Mouse (Mus musculus) neural tube, embryonic 15.5 days (tissue): ENCODE data around the gene Camkmt. TPM values are rescaled to one million over a fixed set of nuclear protein-coding genes. Genes with fewer than 3 reads are reported as not detected.

Experiments used
- ATAC-seq: fragments of 200-750 bp; cut with Nextera tagmentation; 2 replicates; pipeline ENCODE4 v1.8.0; 2017; ENCODE audit warnings: mild to moderate bottlenecking, moderate TSS enrichment, moderate library complexity; ENCODE audit not compliant: low FRiP score
- H3K27ac ChIP-seq: fragments of 300-500 bp; sonication (generic); replicated peaks from 2 replicates; pipeline ENCODE4 v1.5.1; 2015; ENCODE audit warnings: mild to moderate bottlenecking, inconsistent platforms
- H3K27me3 ChIP-seq: fragments of 300-500 bp; sonication (generic); replicated peaks from 2 replicates; pipeline ENCODE4 v1.6.1; 2015; ENCODE audit warnings: inconsistent platforms
- H3K36me3 ChIP-seq: fragments of 300-500 bp; sonication (generic); 2 replicates; pipeline ENCODE4 v1.6.1; 2015; ENCODE audit warnings: inconsistent platforms
- H3K4me1 ChIP-seq: fragments of 300-500 bp; sonication (generic); 2 replicates; pipeline ENCODE4 v1.6.1; 2015; ENCODE audit warnings: inconsistent platforms
- H3K4me2 ChIP-seq: fragments of 300-500 bp; sonication (generic); 2 replicates; pipeline ENCODE4 v1.6.1; 2015; ENCODE audit warnings: inconsistent platforms, mild to moderate bottlenecking, moderate library complexity
- H3K4me3 ChIP-seq: fragments of 300-500 bp; sonication (generic); replicated peaks from 2 replicates; pipeline ENCODE4 v1.5.1; 2015; ENCODE audit warnings: mild to moderate bottlenecking, inconsistent platforms
- H3K9ac ChIP-seq: fragments of 300-500 bp; sonication (generic); replicated peaks from 2 replicates; pipeline ENCODE4 v1.6.1; 2015; ENCODE audit warnings: mild to moderate bottlenecking, inconsistent platforms
- H3K9me3 ChIP-seq: fragments of 300-500 bp; sonication (generic); replicated peaks from 2 replicates; pipeline ENCODE4 v1.6.1; 2016; ENCODE audit warnings: inconsistent platforms
- WGBS: fragments of 180-500 bp; shearing (Covaris S2); methylation state at CpG from one replicate; pipeline ENCODE4 v1.1.7; 2015; ENCODE audit warnings: mixed read lengths; 5-methylcytosine and 5-hydroxymethylcytosine counted together
- polyA plus RNA-seq: library from polyadenylated mRNA; unstranded; fragments of >200 nt; fragmentation: Nextera tagmentation; extraction: Ambion mirVana; gene quantifications from 2 replicates; pipeline ENCODE4 v1.2.1, GENCODE M21; 2015

The Camkmt gene
- polyA plus RNA-seq, 1 experiment from 2014 or later, result 22.4 TPM

DNA sequence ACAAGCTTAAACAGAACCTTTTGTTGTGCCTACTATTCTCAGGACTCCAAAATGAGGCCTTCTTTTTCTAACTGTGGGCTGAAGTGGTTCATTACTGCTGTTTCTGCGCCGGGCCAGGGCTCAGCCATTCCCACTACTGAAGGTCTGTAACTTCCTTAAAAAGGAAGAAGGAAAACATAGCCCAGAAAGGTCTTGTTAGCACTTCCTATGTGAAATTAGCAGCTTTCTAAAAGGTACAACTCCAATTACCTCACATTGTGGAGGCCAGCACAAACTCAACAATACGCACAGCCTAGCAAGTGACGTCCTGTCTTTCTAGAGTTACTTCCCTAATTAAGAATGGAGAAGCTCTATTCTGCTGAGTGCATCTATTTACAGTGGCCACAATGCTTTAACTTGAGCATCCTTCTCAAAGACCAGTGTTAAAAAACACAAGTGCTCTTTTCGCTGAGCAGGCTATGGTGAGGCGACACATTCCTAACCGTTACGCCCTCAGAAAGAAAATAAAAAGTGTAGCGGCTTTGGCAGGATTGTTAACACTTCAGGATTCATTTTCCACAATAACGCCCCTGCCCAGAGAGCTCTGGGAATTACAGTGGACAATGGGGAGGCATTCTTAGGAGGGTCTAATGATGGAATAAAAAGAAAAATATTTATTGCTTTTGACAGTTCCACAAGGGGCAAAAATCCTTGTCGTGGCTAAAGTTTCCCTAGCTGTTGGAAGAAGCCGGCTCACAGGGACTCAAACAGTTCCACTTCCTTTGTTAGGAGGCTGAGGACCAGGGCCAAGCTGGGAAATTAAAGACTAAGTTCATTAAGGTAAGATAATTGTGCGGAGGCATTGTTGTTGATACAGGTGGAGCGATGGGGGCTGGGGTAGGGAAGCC is 398.5 kb downstream of the Camkmt start:
- Histone ChIP-seq H3K27ac (no peak overlapping the region), H3K9ac (no peak overlapping the region), H3K4me1 (0 out of 2 replicates have a peak, but pooled peaks cover 6% of the 10 kb centered on the region), H3K9me3 (no peaks in the 10 kb centered on the region), H3K36me3 (no peaks in the 10 kb centered on the region), H3K4me3 (no peak overlapping the region), H3K27me3 (peaks cover 91% of the 10 kb centered on the region), H3K4me2 (no peak overlapping the region)
- whole genome bisulfite sequencing, result 4% methylated on average over 14 of the region's 14 CpGs
- ATAC-seq, result no peak

DNA sequence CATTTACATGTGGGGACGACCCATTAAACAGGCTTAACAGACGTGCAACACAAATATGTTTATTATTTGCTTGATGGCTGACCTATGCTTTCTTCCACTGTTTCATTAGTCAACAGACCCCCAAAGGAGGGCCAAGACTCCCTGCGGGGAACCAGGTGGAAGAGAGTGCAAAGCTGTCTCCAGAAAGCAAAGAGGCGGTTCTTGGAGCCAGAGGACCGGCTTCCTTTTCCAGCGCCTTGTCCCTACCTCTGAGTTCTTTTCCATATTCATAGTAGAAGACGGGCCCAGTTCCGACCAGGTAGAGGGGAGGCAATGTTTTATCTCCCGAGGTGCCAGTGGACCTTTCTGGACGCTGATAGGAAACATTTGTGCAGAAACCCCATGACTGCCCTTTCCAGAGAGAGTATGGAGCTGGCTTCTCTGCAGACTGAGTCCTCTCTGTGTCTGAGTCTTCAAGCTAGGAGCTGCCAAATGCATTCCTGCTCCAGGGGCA is 399.2 kb downstream of the Camkmt start:
- ATAC-seq, result no peak
- H3K36me3 ChIP-seq, result no peaks in the 10 kb centered on the region
- no peak overlapping the region for H3K9ac ChIP-seq
- H3K9me3 ChIP-seq, result no peaks in the 10 kb centered on the region
- H3K4me2 ChIP-seq, result no peak overlapping the region
- WGBS, result 1% methylated on average over 10 of the region's 10 CpGs
- H3K27ac ChIP-seq, result no peak overlapping the region
- 0 out of 2 replicates have a peak, but pooled peaks cover 6% of the 10 kb centered on the region for H3K4me1 ChIP-seq
- H3K4me3 ChIP-seq, result no peak overlapping the region
- peaks cover 90% of the 10 kb centered on the region for H3K27me3 ChIP-seq

DNA sequence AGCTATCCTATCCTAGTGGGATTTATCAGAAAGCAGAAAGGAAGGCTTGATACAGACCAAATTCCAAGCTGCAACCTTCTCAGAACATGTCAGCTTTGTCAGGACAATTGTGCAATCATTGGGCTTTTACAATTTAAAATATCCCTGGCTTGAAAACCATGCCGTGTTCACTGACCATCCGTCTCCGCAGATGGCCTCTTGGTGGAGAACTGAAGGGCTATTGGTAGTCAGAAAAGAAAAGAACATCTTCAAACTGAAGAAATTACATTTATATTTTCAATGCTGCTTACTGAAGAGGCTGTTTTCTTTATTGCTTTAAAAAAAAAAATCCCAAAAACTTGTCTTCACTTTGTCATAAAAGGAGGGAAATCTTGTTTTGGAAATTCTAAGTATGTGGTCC is 401.1 kb downstream of the Camkmt start:
- H3K4me3 ChIP-seq, result no peak overlapping the region
- no peaks in the 10 kb centered on the region for H3K4me1 ChIP-seq
- 46% methylated on average over 3 of the region's 3 CpGs for WGBS
- no peak overlapping the region for H3K9ac ChIP-seq
- H3K27me3 ChIP-seq, result peaks cover 78% of the 10 kb centered on the region
- ATAC-seq, result no peak
- no peak overlapping the region for H3K27ac ChIP-seq
- no peak overlapping the region for H3K4me2 ChIP-seq
- H3K36me3 ChIP-seq, result no peaks in the 10 kb centered on the region
- peaks cover 7% of the 10 kb centered on the region; the same call in 1 of the 2 replicates for H3K9me3 ChIP-seq

DNA sequence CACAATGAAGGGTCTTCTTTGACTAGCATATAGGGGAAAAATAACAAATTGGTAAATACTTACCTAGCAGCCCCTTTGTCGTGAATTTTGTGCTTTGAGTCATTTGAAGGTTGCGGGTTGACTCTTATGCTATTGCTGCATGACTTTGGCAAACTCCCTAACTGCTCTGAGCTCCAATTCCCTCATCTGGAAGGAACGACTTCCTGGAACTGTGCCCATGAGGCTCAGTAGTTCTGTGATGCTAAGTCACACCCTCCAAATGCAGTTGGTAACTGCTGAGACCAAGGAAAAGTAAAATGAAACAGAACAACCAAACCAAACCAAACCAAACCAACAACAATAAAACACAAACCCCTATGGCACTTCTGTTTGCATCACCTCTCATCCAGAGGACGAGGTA is 403.2 kb downstream of the Camkmt start:
- 69% methylated on average over 4 of the region's 4 CpGs for WGBS
- peaks cover 7% of the 10 kb centered on the region; the same call in 1 of the 2 replicates for H3K9me3 ChIP-seq
- H3K4me1 ChIP-seq, result no peaks in the 10 kb centered on the region
- no peak overlapping the region for H3K4me2 ChIP-seq
- no peak overlapping the region for H3K9ac ChIP-seq
- no peak overlapping the region for H3K27ac ChIP-seq
- ATAC-seq, result no peak
- H3K27me3 ChIP-seq, result peaks cover 59% of the 10 kb centered on the region
- H3K4me3 ChIP-seq, result no peak overlapping the region
- no peaks in the 10 kb centered on the region for H3K36me3 ChIP-seq

DNA sequence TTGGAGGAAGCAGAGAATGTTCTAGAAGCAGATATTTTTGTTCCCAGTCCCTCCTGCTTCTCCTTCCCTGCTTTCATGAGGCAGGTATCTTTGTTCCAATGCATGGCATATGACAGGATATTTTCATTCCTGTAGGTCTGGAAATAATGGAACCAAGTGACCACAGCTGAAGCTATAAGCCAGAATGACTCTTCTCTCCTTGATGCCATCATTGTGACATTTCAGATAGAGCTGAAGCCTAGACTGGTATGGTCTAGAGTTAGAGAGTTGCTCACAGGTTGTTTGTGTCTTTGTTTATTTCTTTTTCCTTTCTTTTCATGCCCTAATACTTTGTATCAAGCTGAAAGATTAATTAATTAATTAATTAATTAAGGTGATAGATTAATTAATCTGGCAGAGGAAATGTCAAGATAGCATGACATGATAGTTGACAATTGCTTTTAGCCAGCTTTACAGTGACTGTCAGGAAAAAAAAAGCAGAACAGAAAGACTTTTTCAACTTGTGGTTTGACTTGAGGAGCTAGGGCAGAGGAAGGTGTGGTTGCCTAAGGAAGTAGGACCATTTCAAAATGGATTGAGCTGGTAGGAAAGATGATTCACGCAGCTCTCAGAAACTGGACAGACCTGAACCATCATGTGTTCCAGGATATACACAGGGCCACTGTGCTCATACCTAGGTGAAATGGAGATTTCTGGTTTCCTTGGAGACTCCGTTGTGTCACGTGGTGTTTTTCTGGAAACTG is 404.8 kb downstream of the Camkmt start:
- Histone ChIP-seq H3K4me3 (no peak overlapping the region), H3K9me3 (peaks cover 7% of the 10 kb centered on the region; the same call in 1 of the 2 replicates), H3K4me1 (no peaks in the 10 kb centered on the region), H3K4me2 (no peak overlapping the region), H3K27ac (no peak overlapping the region), H3K9ac (no peak overlapping the region), H3K27me3 (peaks cover 43% of the 10 kb centered on the region), H3K36me3 (no peaks in the 10 kb centered on the region)
- no peak for ATAC-seq
- 96% methylated on average over 3 of the region's 3 CpGs for WGBS

DNA sequence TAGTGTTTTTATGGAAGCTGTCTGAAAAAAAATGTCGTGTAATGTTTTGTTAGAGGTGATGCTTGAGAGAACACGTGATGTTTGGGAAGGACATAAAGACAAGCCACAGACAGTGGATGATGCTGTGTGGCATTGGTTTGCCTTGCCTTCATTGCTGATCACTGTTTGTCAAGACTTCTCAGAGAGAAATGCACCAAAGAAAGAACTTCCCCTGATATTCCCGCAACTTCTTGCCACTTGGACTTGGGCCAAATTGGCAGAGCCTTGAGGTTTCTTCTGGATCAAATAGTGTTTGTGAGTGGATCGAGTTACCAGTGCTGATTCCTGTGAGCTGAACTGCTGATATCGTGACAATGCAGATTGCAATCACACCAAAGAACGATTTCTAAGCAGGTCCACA is 405.5 kb downstream of the Camkmt start:
- no peaks in the 10 kb centered on the region for H3K4me1 ChIP-seq
- 90% methylated on average over 6 of the region's 6 CpGs for WGBS
- H3K36me3 ChIP-seq, result no peaks in the 10 kb centered on the region
- H3K27ac ChIP-seq, result no peak overlapping the region
- H3K9ac ChIP-seq, result no peak overlapping the region
- no peak for ATAC-seq
- peaks cover 7% of the 10 kb centered on the region; the same call in 1 of the 2 replicates for H3K9me3 ChIP-seq
- no peak overlapping the region for H3K4me3 ChIP-seq
- H3K27me3 ChIP-seq, result peaks cover 36% of the 10 kb centered on the region
- no peak overlapping the region for H3K4me2 ChIP-seq

DNA sequence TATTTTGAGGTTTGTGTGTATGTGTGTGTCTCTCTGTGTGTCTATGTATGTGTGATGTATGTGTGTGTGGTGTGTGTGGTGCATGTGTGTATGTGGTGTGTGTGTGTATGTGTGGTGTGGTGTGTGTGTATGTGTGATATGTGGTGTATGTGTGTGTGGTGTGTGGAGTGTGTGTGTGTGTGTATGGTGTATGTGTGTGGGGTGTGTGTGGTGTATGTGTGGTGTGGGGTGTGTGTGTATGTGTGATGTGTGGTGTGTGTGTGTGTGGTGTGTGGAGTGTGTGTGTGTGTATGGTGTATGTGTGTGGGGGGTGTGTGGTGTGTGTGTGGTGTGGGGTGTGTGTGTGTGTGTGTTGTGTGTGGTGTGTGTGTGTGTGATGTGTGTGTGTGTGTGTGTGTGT is 414.5 kb downstream of the Camkmt start:
- H3K4me3 ChIP-seq, result no peak overlapping the region
- no peak overlapping the region for H3K9ac ChIP-seq
- no peaks in the 10 kb centered on the region for H3K36me3 ChIP-seq
- H3K27me3 ChIP-seq, result no peaks in the 10 kb centered on the region
- no peak for ATAC-seq
- no peak overlapping the region for H3K4me2 ChIP-seq
- H3K9me3 ChIP-seq, result 0 out of 2 replicates have a peak, but pooled peaks cover 4% of the 10 kb centered on the region
- H3K27ac ChIP-seq, result no peak overlapping the region
- H3K4me1 ChIP-seq, result no peaks in the 10 kb centered on the region

DNA sequence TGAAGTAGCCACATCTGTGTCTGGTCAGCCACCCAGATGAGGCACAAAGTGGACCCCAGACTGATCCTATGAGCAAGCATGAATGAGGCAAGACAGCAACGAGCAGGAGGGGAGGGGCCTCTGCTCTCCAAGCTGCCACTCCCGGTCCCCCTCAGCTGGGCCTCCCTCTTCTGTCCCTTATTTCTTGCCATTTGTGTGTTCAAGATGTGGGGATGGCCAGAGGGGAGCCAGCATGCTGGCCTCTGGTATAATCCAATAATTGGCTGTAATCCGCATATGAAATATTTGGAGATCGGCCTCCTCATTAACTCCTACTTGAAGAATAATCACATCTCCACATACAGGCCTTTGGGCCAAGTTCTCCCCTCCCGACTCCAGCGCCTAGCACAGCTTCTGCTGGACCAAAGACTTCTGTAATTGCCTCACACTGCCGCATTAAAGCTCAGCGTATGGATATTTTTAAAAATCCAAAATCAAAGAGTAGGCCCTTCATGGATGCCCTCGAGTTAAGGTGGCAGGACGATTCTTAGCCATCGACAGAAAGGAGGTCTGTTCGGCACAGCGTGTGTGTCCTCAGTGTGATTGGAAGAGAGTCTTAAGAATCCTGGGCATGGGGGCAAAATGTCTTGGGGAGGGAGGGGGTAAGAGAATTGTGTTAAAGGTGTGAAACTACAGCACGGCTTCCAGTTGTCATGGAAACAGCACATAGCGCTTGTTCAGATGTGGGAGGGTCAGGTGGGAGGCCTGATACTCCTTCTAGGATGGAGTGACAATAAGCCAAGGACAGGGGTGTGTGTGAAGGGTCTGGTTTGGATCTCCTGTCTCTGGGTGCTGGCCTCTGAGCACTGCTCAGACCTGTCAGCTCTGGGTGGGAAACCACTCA is 416.1 kb downstream of the Camkmt start:
- Histone ChIP-seq H3K9ac (no peak overlapping the region), H3K27me3 (no peaks in the 10 kb centered on the region), H3K36me3 (no peaks in the 10 kb centered on the region), H3K4me3 (no peak overlapping the region), H3K4me1 (no peaks in the 10 kb centered on the region), H3K9me3 (0 out of 2 replicates have a peak, but pooled peaks cover 4% of the 10 kb centered on the region), H3K4me2 (no peak overlapping the region), H3K27ac (no peak overlapping the region)
- 84% methylated on average over 15 of the region's 15 CpGs for WGBS
- ATAC-seq, result no peak

DNA sequence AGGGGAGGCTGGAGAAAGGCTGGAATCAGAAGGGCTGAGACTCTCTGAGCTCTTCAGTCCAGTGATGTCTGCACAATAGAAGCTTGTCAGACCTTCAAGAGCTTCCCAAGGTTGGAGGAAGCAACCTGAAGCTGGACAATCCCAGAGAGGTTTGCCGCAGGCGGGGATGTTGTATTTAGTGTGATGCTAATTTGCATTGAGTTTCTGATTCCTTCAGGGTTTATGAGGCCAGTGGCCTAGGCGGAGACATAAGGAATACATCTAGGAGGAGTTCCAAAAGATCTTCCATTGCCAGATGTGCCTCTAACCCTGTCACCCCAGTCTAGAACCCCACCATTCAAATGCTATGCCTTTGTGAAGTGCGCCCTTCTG is 416.7 kb downstream of the Camkmt start:
- Histone ChIP-seq H3K4me2 (no peak overlapping the region), H3K36me3 (no peaks in the 10 kb centered on the region), H3K27ac (no peak overlapping the region), H3K4me3 (no peak overlapping the region), H3K9me3 (0 out of 2 replicates have a peak, but pooled peaks cover 4% of the 10 kb centered on the region), H3K4me1 (no peaks in the 10 kb centered on the region), H3K27me3 (no peaks in the 10 kb centered on the region), H3K9ac (no peak overlapping the region)
- WGBS, result 97% methylated on average over 4 of the region's 4 CpGs
- no peak for ATAC-seq
